Mouse (Mus musculus) embryonic facial prominence, embryonic 15.5 days (tissue): ENCODE results near the gene Tnrc18. TPM values are rescaled to one million over a fixed set of nuclear protein-coding genes. Genes with fewer than 3 reads are reported as not detected.
A peak's percentile ranks its signal among the peaks of the same experiment; 100 is the strongest.

Experiments used
- ATAC-seq: fragments of 200-750 bp; cut with Nextera tagmentation; 2 replicates; pipeline ENCODE4 v1.8.0; 2017; ENCODE audit warnings: low read depth, moderate TSS enrichment; ENCODE audit not compliant: insufficient number of reproducible peaks, low FRiP score, low TSS enrichment
- H3K27ac ChIP-seq: fragments of 300-500 bp; sonication (generic); replicated peaks from 2 replicates; pipeline ENCODE4 v1.5.1; 2015; ENCODE audit warnings: mild to moderate bottlenecking, inconsistent platforms
- H3K27me3 ChIP-seq: fragments of 300-500 bp; sonication (generic); 2 replicates; pipeline ENCODE4 v1.6.1; 2015; ENCODE audit warnings: inconsistent platforms
- H3K36me3 ChIP-seq: fragments of 300-500 bp; sonication (generic); 2 replicates; pipeline ENCODE4 v1.6.1; 2015; ENCODE audit warnings: mild to moderate bottlenecking, inconsistent platforms
- H3K4me1 ChIP-seq: fragments of 300-500 bp; sonication (generic); 2 replicates; pipeline ENCODE4 v1.6.1; 2015; ENCODE audit warnings: inconsistent platforms
- H3K4me2 ChIP-seq: fragments of 300-500 bp; sonication (generic); replicated peaks from 2 replicates; pipeline ENCODE4 v1.6.1; 2015; ENCODE audit warnings: mild to moderate bottlenecking, inconsistent platforms
- H3K4me3 ChIP-seq: fragments of 300-500 bp; sonication (generic); replicated peaks from 2 replicates; pipeline ENCODE4 v1.5.1; 2015; ENCODE audit warnings: mild to moderate bottlenecking, inconsistent platforms
- H3K9ac ChIP-seq: fragments of 300-500 bp; sonication (generic); 2 replicates; pipeline ENCODE4 v1.6.1; 2015; ENCODE audit warnings: inconsistent platforms
- H3K9me3 ChIP-seq: fragments of 300-500 bp; sonication (generic); replicated peaks from 2 replicates; pipeline ENCODE4 v1.6.1; 2016; ENCODE audit warnings: inconsistent platforms
- WGBS: fragments of 180-500 bp; shearing (Covaris S2); methylation state at CpG from one replicate; pipeline ENCODE4 v1.1.7; 2015; 5-methylcytosine and 5-hydroxymethylcytosine counted together
- polyA plus RNA-seq: library from polyadenylated mRNA; unstranded; fragments of >200 nt; fragmentation: Nextera tagmentation; extraction: Ambion mirVana; gene quantifications from 2 replicates; pipeline ENCODE4 v1.2.1, GENCODE M21; 2015

The Tnrc18 gene
- polyA plus RNA-seq, result 39.1 and 43.4 TPM in 2 replicates

DNA sequence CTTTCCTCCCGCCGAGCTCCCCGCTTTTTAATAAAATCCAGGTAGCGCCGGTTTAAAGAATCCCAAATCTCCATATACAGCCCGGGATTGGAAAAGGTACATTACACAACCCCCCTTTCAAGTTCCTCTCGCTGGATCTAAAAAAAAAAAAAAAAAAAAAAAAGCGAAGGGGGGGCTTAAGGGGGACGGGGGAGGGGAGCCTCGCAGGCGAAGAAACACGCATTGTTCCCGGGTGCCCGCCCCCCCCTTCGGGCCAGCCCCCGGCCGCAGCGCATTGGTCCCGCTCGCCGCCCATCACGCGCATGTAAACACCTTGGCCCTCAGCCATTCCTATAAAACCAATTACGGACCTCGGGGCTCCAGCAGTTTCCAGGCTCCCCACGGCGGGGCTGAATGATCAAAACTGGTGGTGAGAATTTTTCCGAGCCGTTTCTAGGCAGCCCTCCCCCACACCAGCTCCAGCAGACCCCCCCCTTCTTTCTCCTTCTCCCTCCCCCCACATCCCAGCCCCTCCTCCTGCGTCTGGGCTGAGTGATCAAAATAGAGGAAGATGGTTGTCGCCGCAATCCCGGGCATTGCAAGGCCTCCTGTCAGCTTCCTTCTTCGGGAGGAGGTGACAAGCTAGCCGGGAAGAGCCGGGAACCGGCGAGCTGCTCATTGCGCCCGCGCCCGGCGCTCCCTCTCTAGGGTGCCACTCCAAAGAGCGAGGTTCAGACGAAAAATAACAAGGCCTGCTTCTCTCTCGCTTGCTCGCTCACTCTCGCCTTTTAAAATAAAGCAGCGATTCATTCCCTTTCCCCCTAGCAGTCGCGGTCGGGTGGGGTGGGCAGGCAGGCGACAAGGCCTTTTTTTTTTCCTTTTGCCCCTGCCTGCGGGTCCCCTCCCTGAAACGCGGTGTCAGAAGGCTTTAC is at the start of gene Tnrc18:
Tnrc18 (minus strand) TSS at position 139 of the 911 bp plus-strand sequence.
- Histone ChIP-seq H3K4me3 (peak within 1 kb of the TSS; percentile 91), H3K9ac (peak within 1 kb of the TSS; percentile 100), H3K27me3 (no peaks in the 10 kb centered on the region), H3K36me3 (no peaks in the 10 kb centered on the region), H3K4me1 (peaks cover 14% of the 10 kb centered on the region), H3K27ac (peak within 1 kb of the TSS; percentile 100), H3K4me2 (peak within 1 kb of the TSS; percentile 73), H3K9me3 (no peaks in the 10 kb centered on the region)
- ATAC-seq, result peak; percentile 74
- under 1% methylated on average over 54 of the region's 56 CpGs for WGBS

- Histone ChIP-seq H3K9ac (no peak overlapping the region), H3K36me3 (no peaks in the 10 kb centered on the region), H3K4me1 (no peaks in the 10 kb centered on the region), H3K4me3 (no peak overlapping the region), H3K9me3 (no peaks in the 10 kb centered on the region), H3K27ac (no peak overlapping the region), H3K4me2 (no peak overlapping the region), H3K27me3 (no peaks in the 10 kb centered on the region)
- ATAC-seq, result no peak
- 38% methylated on average over 16 of the region's 16 CpGs for WGBS
Observed at GRCm38 (mm10) chr5:142857763-142858229, 40.3 kb upstream of the Tnrc18 start.

- Histone ChIP-seq H3K4me2 (no peak overlapping the region), H3K9me3 (no peaks in the 10 kb centered on the region), H3K36me3 (no peaks in the 10 kb centered on the region), H3K4me1 (peaks cover 5% of the 10 kb centered on the region), H3K27ac (no peak overlapping the region), H3K27me3 (no peaks in the 10 kb centered on the region), H3K4me3 (no peak overlapping the region), H3K9ac (no peak overlapping the region)
- 81% methylated on average over 4 of the region's 4 CpGs for WGBS
- ATAC-seq, result no peak
Observed at GRCm38 (mm10) chr5:142856408-142856807, 38.9 kb upstream of the Tnrc18 start.

GRCm38 (mm10) chr5:142854877-142855276 is 37.4 kb upstream of the Tnrc18 start:
- H3K27ac ChIP-seq, result no peak overlapping the region
- 75% methylated on average over 10 of the region's 10 CpGs for WGBS
- H3K9me3 ChIP-seq, result no peaks in the 10 kb centered on the region
- no peaks in the 10 kb centered on the region for H3K36me3 ChIP-seq
- H3K4me2 ChIP-seq, result no peak overlapping the region
- peaks cover 6% of the 10 kb centered on the region for H3K4me1 ChIP-seq
- no peak overlapping the region for H3K9ac ChIP-seq
- H3K27me3 ChIP-seq, result no peaks in the 10 kb centered on the region
- no peak for ATAC-seq
- H3K4me3 ChIP-seq, result no peak overlapping the region

GRCm38 (mm10) chr5:142853585-142853984 is 36.1 kb upstream of the Tnrc18 start:
- no peaks in the 10 kb centered on the region for H3K27me3 ChIP-seq
- WGBS, result 72% methylated on average over 6 of the region's 6 CpGs
- no peak for ATAC-seq
- H3K4me1 ChIP-seq, result peaks cover 6% of the 10 kb centered on the region
- no peak overlapping the region for H3K27ac ChIP-seq
- H3K36me3 ChIP-seq, result no peaks in the 10 kb centered on the region
- H3K9ac ChIP-seq, result no peak overlapping the region
- no peak overlapping the region for H3K4me2 ChIP-seq
- no peak overlapping the region for H3K4me3 ChIP-seq
- H3K9me3 ChIP-seq, result no peaks in the 10 kb centered on the region

- Histone ChIP-seq H3K4me3 (no peak overlapping the region), H3K27me3 (no peaks in the 10 kb centered on the region), H3K4me2 (no peak overlapping the region), H3K36me3 (no peaks in the 10 kb centered on the region), H3K9me3 (no peaks in the 10 kb centered on the region), H3K9ac (no peak overlapping the region), H3K4me1 (peaks cover 6% of the 10 kb centered on the region), H3K27ac (no peak overlapping the region)
- WGBS, result 52% methylated on average over 5 of the region's 5 CpGs
- no peak for ATAC-seq
Observed at GRCm38 (mm10) chr5:142851681-142852049, 34.2 kb upstream of the Tnrc18 start.

- 70% methylated on average over 7 of the region's 7 CpGs for WGBS
- ATAC-seq, result no peak
- no peak overlapping the region for H3K27ac ChIP-seq
- H3K27me3 ChIP-seq, result no peaks in the 10 kb centered on the region
- peaks cover 6% of the 10 kb centered on the region for H3K4me1 ChIP-seq
- H3K9me3 ChIP-seq, result no peaks in the 10 kb centered on the region
- H3K4me3 ChIP-seq, result no peak overlapping the region
- no peaks in the 10 kb centered on the region for H3K36me3 ChIP-seq
- no peak overlapping the region for H3K4me2 ChIP-seq
- no peak overlapping the region for H3K9ac ChIP-seq
Observed at GRCm38 (mm10) chr5:142850916-142851680, 33.6 kb upstream of the Tnrc18 start.

DNA sequence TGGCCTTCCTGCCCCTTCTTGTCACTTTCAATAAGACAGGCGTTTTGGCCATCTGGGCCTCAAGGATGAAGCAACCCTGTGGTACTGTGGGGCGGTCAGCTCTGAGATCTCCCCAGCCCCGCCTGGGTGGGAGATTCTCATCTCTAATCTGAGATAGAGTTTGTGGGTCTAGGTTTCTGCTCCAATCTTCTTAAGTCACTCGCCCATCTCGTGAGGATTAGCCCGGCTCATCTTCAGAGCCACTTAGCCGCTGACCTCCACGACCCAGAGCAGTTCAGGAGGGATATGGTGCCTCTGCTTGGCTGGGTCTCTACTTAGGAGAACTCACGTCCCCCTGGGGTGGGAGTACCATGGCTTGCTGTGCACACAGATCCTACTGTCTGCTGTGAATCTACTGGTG is 33.0 kb upstream of the Tnrc18 start:
- no peaks in the 10 kb centered on the region for H3K27me3 ChIP-seq

GRCm38 (mm10) chr5:142848911-142849310 is 31.4 kb upstream of the Tnrc18 start:
- Histone ChIP-seq H3K9ac (no peak overlapping the region), H3K4me3 (no peak overlapping the region), H3K27ac (no peak overlapping the region), H3K36me3 (no peaks in the 10 kb centered on the region), H3K4me2 (no peak overlapping the region), H3K9me3 (no peaks in the 10 kb centered on the region), H3K4me1 (peaks cover 6% of the 10 kb centered on the region), H3K27me3 (no peaks in the 10 kb centered on the region)
- no peak for ATAC-seq
- WGBS, result 94% methylated on average over 7 of the region's 7 CpGs

More for the DNA sequence above, 33.0 kb upstream of the Tnrc18 start:
- H3K36me3 ChIP-seq, result no peaks in the 10 kb centered on the region
- no peaks in the 10 kb centered on the region for H3K9me3 ChIP-seq
- WGBS, result 76% methylated on average over 9 of the region's 9 CpGs
- no peak overlapping the region for H3K27ac ChIP-seq
- H3K4me3 ChIP-seq, result no peak overlapping the region
- H3K9ac ChIP-seq, result no peak overlapping the region
- no peak overlapping the region for H3K4me2 ChIP-seq
- peaks cover 6% of the 10 kb centered on the region for H3K4me1 ChIP-seq
- ATAC-seq, result no peak

GRCm38 (mm10) chr5:142848149-142848548 is 30.7 kb upstream of the Tnrc18 start:
- no peak for ATAC-seq
- H3K9ac ChIP-seq, result no peak overlapping the region
- no peaks in the 10 kb centered on the region for H3K9me3 ChIP-seq
- H3K27me3 ChIP-seq, result no peaks in the 10 kb centered on the region
- no peak overlapping the region for H3K4me2 ChIP-seq
- H3K36me3 ChIP-seq, result no peaks in the 10 kb centered on the region
- H3K4me1 ChIP-seq, result peaks cover 6% of the 10 kb centered on the region
- H3K4me3 ChIP-seq, result no peak overlapping the region
- no peak overlapping the region for H3K27ac ChIP-seq
- 51% methylated on average over 3 of the region's 3 CpGs for WGBS

DNA sequence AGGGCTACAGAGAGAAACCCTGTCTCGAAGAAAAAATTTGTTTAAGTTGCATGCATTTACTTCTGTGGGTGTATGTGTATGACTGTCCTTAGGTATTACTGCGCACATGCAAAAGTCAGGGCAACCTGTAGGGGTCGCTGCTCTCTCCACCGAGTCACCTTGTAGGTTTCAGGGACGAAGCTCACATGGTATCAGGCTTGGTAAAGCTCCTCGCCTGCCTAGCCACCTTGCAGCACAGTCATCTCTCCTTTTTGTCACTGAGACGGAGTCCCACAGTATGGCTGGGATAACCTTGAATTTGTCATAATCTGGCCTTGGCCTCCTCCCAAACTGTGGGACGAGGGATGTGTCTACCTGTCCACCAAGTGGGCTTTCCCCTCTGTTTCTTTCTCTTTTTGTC is 27.0 kb upstream of the Tnrc18 start:
- no peaks in the 10 kb centered on the region for H3K9me3 ChIP-seq
- no peak overlapping the region for H3K4me3 ChIP-seq
- no peak overlapping the region for H3K9ac ChIP-seq
- H3K4me1 ChIP-seq, result peaks cover 16% of the 10 kb centered on the region; the same call in 1 of the 2 replicates
- no peak for ATAC-seq
- WGBS, result 56% methylated on average over 8 of the region's 8 CpGs
- H3K4me2 ChIP-seq, result no peak overlapping the region
- no peaks in the 10 kb centered on the region for H3K27me3 ChIP-seq
- no peaks in the 10 kb centered on the region for H3K36me3 ChIP-seq
- H3K27ac ChIP-seq, result no peak overlapping the region
